Mouse (Mus musculus) embryo, embryonic 11.5 days (tissue): Measurements from ENCODE around the gene Cst7.

Experiments
- DNase-seq: peaks from one replicate; pipeline ENCODE4 v3.0.0-alpha.2; 2012; ENCODE audit warnings: low read depth, low spot score

The Cst7 gene

DNA sequence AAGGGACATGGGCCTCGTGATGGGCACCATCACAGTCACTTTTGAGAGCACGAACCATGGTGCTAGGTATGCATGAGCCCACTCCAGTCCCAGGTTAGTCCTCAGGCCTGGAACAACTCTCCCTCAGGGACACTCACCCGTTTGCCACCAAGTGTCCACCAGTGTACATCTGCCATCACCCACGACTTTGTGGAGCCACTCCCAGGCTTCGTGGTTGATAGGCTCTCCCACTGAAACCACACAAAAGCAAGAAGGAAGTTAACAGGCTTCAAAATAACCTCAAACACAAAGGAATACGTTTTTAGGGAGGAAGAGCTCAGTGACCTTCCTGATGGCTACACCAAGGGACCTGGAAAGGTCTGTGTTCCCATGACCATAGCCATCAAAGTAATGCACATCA, 56.9 kb downstream of the Cst7 start:
- DNase-seq, result no peak
